Mouse (Mus musculus) urinary bladder, postnatal 14 days (tissue): ENCODE measurements around the gene Tmem9b.

ENCODE experiments used
- DNase-seq: peaks from one replicate; pipeline ENCODE4 v3.0.0; 2021; ENCODE audit warnings: low spot score

Gene Tmem9b

GRCm38 (mm10) chr7:109752008-109752925 is at the start of gene Tmem9b:
Tmem9b (minus strand) TSS chr7:109752875.
- peak; percentile 81 for DNase-seq

DNA sequence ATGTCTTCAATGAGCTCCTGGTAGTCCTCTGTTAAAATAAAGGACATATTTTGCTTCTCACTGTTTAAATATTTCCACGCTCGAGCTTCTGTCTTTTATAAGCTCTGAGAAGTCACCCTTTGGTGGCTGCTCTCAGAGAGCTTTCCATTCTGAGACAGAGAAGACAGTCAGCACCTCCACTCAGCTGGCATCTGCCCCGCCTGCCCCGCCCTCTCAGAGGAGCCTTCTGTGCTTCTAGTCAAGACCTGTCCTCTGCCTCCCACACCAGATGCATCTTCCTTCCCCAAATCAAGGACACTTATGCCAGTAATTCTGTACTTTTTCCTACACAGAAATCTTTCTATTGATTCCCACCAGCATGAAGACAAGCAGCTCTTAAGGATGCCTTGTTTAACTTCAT is 48.0 kb upstream of the Tmem9b start:
- no peak for DNase-seq

DNA sequence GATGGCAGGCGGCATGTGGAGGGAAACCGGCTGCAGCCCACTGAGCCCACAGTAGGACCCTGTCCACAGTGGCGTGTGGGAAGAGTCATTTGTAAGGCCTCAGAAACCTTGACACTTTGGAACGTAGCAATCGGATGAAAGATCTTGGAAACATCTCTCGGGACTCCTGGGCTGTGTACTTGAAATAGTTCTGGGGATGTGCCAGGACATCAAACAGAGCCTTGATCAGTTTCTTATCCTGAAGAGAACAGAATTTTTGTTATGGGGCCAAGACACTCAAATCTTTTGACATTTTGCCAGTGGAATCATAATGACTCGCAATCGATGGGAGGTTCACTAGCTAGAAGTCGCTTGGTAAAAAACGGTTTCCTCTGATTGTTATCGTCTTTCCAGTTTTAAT is 46.5 kb upstream of the Tmem9b start:
- DNase-seq = no peak

DNA sequence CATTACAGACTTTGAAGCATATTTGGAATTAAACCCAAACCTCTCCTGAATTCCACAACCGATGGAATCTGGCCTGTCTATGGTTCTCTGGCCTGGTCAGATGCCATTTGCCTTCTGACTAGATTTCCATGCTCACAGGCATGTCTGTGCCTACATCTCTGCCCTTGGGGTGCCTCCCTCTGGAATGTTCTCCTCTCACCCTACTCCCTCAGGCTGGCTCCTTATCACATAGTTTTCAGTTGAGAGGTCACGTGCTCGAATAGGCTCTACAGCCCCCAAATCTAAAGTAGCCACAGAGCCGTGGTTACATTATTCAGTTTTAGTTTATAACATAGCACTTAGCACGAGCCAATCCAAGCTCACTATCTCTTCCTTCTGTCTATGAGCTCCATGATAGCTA is 42.9 kb upstream of the Tmem9b start:
- DNase-seq = no peak

DNA sequence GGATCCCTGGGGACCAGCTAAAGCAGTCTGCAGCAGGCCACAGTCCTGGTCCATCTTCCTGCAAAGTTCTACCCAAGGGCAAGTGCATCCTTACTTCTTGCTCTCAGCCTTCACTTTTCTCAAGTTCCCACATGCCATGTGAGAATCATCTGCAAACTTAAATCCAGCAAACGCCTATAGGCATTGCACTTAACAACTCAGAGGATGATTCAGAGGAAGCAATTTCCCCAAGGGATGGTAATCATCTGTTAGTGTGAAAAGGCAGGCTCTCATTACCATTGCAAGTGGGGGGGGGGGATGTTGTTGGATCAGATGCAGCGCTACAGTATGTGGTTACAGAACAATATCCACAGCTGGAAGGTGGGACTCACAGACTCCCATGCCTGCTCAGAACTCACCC is 41.9 kb upstream of the Tmem9b start:
- no peak for DNase-seq

DNA sequence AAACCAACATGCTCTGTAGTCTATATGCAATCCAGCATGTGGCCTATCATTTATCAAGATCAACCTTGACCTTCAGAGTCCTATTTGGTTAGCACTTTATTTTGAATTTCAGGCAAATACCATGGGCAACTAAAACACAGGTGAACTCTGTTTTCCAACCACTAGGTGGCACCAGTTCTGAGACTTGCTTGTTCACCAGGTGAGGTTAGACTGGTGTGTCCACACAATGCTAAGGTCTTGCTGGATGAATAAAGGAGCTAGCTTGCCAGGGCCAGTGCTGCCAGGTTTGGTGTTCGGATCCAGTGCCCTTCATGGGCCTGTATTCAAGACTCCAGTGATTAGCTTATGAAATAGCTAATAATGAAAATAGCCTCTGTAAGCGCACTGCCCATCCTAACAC is 40.1 kb upstream of the Tmem9b start:
- DNase-seq = peak; percentile 74

- no peak for DNase-seq
These were observed 38.1 kb upstream of the Tmem9b start for GRCm38 (mm10) chr7:109790818-109791217.

GRCm38 (mm10) chr7:109787860-109788259 is 35.2 kb upstream of the Tmem9b start:
- no peak for DNase-seq

GRCm38 (mm10) chr7:109783281-109783680 is 30.6 kb upstream of the Tmem9b start:
- DNase-seq = no peak

- DNase-seq = peak; percentile 74
These were observed 29.0 kb upstream of the Tmem9b start, which contains the start of gene Nrip3 for GRCm38 (mm10) chr7:109781470-109782203. Nrip3 (minus strand) TSS chr7:109782025.

DNA sequence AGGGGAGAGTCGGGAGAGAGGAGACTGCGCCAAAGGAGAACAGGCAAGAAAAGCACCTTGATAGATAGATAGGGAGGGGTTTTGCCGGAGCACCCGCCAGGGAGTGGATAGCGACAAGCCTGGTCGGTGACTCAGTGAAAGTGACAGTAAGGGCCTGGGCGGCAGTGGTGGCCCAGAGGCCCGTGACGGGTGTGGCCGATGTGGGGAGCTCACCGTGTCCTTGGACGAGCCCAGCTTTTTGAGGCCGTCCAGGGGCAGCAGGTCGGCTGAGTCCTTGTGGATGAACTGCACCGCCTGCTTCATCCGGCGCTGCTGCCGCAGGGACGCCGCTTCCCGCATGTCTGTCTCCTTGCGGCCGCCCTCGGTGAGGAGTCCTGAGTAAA is 28.4 kb upstream of the Tmem9b start:
- no peak for DNase-seq

DNA sequence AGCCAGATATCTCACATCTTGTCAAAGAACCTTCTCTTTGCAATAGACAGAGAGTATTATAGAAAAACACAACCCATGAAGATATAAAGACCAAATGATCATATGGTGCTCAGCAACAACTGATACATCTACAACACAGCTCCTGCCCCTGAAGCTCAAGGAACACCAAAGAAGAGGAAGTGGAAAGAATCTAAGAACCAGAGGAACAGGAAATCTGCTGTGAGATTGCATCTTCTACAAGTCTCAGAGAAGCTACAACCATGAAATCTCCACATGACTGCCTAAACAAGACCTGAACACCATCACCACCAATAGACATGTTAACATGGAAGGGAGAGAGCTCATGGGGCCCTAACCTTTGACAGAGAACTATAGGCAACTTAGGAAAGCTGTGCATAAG is 19.6 kb upstream of the Tmem9b start:
- no peak for DNase-seq

- DNase-seq = no peak
These were observed 16.2 kb upstream of the Tmem9b start for GRCm38 (mm10) chr7:109768699-109769383.

GRCm38 (mm10) chr7:109767575-109768350 is 15.1 kb upstream of the Tmem9b start:
- no peak for DNase-seq

DNA sequence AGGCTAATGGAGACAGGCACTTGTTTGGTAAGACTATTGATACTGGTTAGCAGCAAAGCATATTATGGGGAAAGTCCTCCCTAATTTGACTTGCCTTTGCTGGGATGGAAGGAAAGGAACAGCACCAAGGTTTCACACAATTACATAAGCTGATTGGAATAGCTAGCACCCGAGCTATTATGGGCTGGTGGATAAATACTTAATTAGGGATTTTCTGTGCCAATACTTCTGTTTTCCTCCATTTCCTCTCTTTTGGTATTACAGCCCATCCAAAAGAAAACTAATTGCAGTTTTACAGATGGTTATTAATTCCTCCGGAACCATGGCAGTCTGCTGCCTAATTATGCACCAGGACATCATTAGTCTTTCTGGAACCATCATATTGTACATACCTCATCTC is 11.3 kb upstream of the Tmem9b start:
- DNase-seq = no peak

- no peak for DNase-seq
These were observed 3.6 kb upstream of the Tmem9b start for GRCm38 (mm10) chr7:109756291-109756690.

DNA sequence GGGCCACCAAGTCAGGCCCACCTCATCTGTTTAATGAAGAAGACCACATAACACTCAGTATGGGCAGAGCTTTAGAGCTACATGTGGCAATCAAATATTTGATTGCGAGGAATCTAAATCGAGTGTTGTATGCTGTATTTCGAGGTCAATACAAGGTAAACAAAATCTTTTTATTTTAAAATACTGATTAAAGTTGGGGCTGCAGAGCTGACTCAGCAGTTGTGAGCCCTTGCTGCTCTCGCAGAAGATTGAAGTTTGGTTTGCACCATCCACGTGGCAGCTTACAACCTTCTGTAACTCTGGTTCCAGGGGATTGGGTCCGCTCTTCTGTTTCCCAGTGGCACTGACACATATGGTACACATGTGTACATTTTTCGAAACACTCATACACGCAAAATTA is 1.4 kb upstream of the Tmem9b start:
- no peak for DNase-seq

DNA sequence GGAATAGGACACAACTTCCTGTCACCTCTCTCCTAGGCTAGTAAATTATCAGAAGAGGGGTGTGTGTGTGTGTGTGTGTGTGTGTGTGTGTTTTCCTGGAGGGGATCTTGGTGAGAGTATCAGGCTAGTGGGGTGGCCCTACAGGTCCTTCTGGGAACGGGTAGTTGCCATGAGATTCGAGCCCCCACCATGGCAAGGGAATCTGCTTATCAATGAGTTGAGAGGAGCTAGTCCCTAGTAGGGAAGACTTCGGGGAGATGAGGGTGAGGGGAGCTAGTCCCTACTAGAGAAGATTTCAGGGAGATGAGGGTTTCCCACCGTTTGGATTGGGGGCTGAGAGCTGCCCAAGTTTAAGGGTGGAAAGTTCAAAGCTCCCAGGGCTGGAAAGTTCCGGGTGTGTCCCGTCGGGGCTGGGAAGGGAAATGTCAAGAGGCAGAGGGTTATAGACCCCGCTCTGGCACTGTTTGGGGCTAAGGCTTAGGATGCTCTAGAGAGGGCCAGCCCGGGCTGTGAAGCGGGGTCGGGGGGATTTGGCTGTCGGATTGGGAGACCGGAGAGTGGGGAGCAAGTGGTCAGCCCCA is 1.2 kb downstream of the Tmem9b start:
- no peak for DNase-seq

- DNase-seq = no peak
These were observed 4.9 kb downstream of the Tmem9b start for GRCm38 (mm10) chr7:109747747-109748146.

- no peak for DNase-seq
These were observed 11.0 kb downstream of the Tmem9b start for GRCm38 (mm10) chr7:109741703-109742102.

GRCm38 (mm10) chr7:109741060-109741459 is 11.6 kb downstream of the Tmem9b start:
- no peak for DNase-seq
